Mouse (Mus musculus) midbrain, postnatal 0 days (tissue): ENCODE data around the gene Uvssa. TPM values are rescaled to one million over a fixed set of nuclear protein-coding genes. Genes with fewer than 3 reads are reported as not detected.

Experiments used
- ATAC-seq: fragments of 200-750 bp; cut with Nextera tagmentation; 2 replicates; pipeline ENCODE4 v1.8.0; 2017; ENCODE audit warnings: moderate number of reproducible peaks, mild to moderate bottlenecking, moderate TSS enrichment, moderate library complexity; ENCODE audit not compliant: low FRiP score
- DNase-seq: peaks from one replicate; pipeline ENCODE4 v3.0.0-alpha.2; 2015; ENCODE audit warnings: low spot score
- H3K27ac ChIP-seq: fragments of 300-500 bp; sonication (generic); 2 replicates; pipeline ENCODE4 v1.5.1; 2014; ENCODE audit warnings: low read depth, mild to moderate bottlenecking, low read length, mixed read lengths
- H3K27me3 ChIP-seq: fragments of 300-500 bp; sonication (generic); 2 replicates; pipeline ENCODE4 v1.6.1; 2014; ENCODE audit warnings: low read length, control low read depth, mixed read lengths; ENCODE audit not compliant: insufficient read depth
- H3K36me3 ChIP-seq: fragments of 300-500 bp; sonication (generic); 2 replicates; pipeline ENCODE4 v1.6.1; 2014; ENCODE audit warnings: low read length, control low read depth, mixed read lengths; ENCODE audit not compliant: insufficient read depth
- H3K4me1 ChIP-seq: fragments of 300-500 bp; sonication (generic); 2 replicates; pipeline ENCODE4 v1.6.1; 2014; ENCODE audit warnings: mild to moderate bottlenecking, control low read depth, antibody characterized with exemption, low read length, mixed read lengths; ENCODE audit not compliant: insufficient read depth
- H3K4me2 ChIP-seq: fragments of 300-500 bp; sonication (generic); 2 replicates; pipeline ENCODE4 v1.6.1; 2014; ENCODE audit warnings: low read depth, mild to moderate bottlenecking, low read length, mixed read lengths; ENCODE audit not compliant: poor library complexity, severe bottlenecking
- H3K4me3 ChIP-seq: fragments of 300-500 bp; sonication (generic); 2 replicates; pipeline ENCODE4 v1.5.1; 2014; ENCODE audit warnings: low read depth, mild to moderate bottlenecking, low read length, moderate library complexity
- H3K9ac ChIP-seq: fragments of 300-500 bp; sonication (generic); replicated peaks from 2 replicates; pipeline ENCODE4 v1.6.1; 2014; ENCODE audit warnings: mild to moderate bottlenecking, low read length, moderate library complexity, mixed read lengths; ENCODE audit not compliant: poor library complexity, severe bottlenecking
- H3K9me3 ChIP-seq: fragments of 300-500 bp; sonication (generic); 2 replicates; pipeline ENCODE4 v1.6.1; 2016; ENCODE audit warnings: low read length, control low read depth
- CTCF ChIP-seq: IDR thresholded peaks from 2 replicates; pipeline ENCODE4 v1.5.1; 2016; ENCODE audit warnings: antibody characterized with exemption, mild to moderate bottlenecking
- WGBS: fragments of 180-500 bp; shearing (Covaris S2); extraction: QIAGEN DNeasy Blood & Tissue Kit; methylation state at CpG from one replicate; pipeline ENCODE4 v1.1.7; 2014; 5-methylcytosine and 5-hydroxymethylcytosine counted together
- polyA plus RNA-seq: library from polyadenylated mRNA; unstranded; fragments of >200 nt; fragmentation: Nextera tagmentation; extraction: Ambion mirVana; gene quantifications from 2 replicates; pipeline ENCODE4 v1.2.1, GENCODE M21; 2015
- total RNA-seq: library from RNA; depleted of rRNA; stranded (reverse); fragments of >200 nt; gene quantifications from 2 replicates; pipeline ENCODE4 v1.2.3, GENCODE M21; 2014

The Uvssa gene
- total and polyA plus RNA-seq, 2 experiments from 2014 or later, result 9.5 TPM

DNA sequence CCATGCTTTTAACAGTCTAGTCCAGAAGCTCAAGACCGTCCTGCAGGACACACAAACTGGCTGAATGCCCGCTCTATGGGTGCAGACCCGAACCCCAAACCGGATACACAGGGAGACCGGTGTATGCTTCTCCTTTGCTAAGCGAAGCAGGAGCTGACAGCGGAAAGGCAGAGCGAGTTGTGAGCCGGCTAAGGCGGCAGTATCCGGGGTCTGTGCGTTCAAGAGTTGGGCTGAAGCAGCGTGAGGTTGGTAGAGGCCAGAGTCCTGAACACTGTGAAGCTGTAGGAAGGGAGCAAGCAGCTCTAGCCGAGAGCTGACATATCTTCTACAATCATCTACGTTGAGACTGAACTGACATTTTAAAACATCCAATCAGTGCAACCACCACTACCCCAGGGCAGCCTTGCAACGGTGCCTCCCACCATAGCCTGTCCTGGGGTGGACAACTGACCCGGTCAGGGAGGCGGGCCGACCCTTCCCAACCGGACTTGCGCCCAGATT is 498 bp upstream of the Uvssa start:
- H3K9me3 ChIP-seq, result no peaks in the 10 kb centered on the region
- H3K9ac ChIP-seq, result peak overlapping the region; percentile 67
- peak overlapping the region; percentile 90 for H3K4me2 ChIP-seq
- peaks cover 15% of the 10 kb centered on the region for H3K36me3 ChIP-seq
- no peak for TF ChIP-seq CTCF
- no peaks in the 10 kb centered on the region; the same call in 1 of the 2 replicates for H3K4me1 ChIP-seq
- WGBS, result under 1% methylated on average over 21 of the region's 21 CpGs
- no peaks in the 10 kb centered on the region for H3K27me3 ChIP-seq
- H3K4me3 ChIP-seq, result peak overlapping the region; percentile 67
- DNase-seq (peak; percentile 13), ATAC-seq (no peak; the same call in 1 of the 2 replicates)
- H3K27ac ChIP-seq, result peak overlapping the region; percentile 96

DNA sequence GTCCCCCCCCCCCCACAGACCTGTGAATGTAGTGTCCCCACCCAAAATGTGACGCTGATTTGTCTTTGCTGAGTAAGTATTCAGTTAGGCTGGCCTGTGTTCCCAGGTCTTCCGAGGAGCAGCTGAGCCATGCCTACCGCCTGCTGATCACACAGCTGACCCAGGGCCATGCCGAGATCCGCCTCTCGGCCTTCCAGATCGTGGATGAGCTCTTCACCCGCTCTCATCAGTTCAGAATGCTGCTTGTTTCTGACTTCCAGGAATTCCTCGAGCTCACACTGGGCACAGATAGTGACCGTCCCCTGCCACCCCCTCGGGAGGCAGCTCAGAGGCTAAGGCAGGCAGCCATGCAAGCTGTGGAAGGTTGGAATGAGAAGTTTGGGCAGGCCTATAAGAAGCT is 9.2 kb downstream of the Uvssa start:
- H3K4me3 ChIP-seq, result no peak overlapping the region
- H3K27me3 ChIP-seq, result no peaks in the 10 kb centered on the region
- H3K9me3 ChIP-seq, result no peaks in the 10 kb centered on the region
- H3K4me2 ChIP-seq, result no peak overlapping the region
- 81% methylated on average over 11 of the region's 11 CpGs for WGBS
- H3K4me1 ChIP-seq, result no peaks in the 10 kb centered on the region
- no peak overlapping the region for H3K27ac ChIP-seq
- no peak overlapping the region for H3K9ac ChIP-seq
- TF ChIP-seq CTCF, result no peak
- DNase-seq, result no peak
- H3K36me3 ChIP-seq, result peaks cover 31% of the 10 kb centered on the region
- ATAC-seq, result no peak

DNA sequence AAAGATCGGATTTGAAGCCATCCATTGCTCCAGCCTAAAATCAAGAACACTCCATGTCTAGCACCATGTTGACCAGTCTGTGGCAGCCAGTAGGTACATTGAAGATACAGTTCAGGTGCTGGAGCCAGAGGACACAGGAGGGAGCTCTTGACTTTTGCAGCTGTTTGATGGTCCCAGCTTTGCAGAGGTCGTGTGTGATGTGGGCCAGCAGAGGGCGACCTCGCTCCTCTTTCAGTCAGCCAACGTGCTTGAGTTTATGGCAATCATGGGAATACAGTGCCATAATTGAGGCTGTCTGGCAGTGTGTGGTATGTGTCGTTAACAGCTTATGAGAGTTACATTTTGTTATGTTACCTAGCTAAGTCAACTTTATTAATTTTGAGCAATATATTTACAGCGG is 15.5 kb downstream of the Uvssa start:
- DNase-seq, result peak; percentile 86
- TF ChIP-seq CTCF, result peak; percentile 100
- H3K4me1 ChIP-seq, result no peaks in the 10 kb centered on the region
- H3K4me2 ChIP-seq, result no peak overlapping the region
- no peaks in the 10 kb centered on the region for H3K9me3 ChIP-seq
- no peak overlapping the region for H3K27ac ChIP-seq
- no peaks in the 10 kb centered on the region for H3K27me3 ChIP-seq
- peak; percentile 77 for ATAC-seq
- H3K4me3 ChIP-seq, result no peak overlapping the region
- H3K9ac ChIP-seq, result no peak overlapping the region
- H3K36me3 ChIP-seq, result peaks cover 28% of the 10 kb centered on the region
- 19% methylated on average over 7 of the region's 7 CpGs for WGBS

DNA sequence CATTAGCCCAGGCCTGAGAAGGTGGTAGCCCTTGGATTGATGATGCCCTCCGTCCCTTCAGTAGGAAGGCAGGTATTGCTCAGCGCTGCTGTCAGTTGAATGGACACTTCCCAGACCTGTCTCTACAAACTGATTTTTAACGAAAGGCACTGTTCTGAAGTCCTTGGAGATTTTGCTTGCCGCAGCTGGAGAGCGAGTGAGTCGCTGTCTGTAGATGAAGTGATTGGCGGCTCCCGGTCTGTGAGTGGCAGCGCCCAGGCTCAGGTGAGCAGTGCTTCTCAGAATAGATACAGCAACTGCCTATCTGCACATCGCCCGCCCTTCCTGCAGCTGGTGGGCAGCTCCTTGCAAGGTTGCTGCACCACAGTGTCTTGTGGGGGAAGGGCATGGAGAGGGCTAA is 17.3 kb downstream of the Uvssa start:
- 83% methylated on average over 11 of the region's 11 CpGs for WGBS
- no peak for TF ChIP-seq CTCF

DNA sequence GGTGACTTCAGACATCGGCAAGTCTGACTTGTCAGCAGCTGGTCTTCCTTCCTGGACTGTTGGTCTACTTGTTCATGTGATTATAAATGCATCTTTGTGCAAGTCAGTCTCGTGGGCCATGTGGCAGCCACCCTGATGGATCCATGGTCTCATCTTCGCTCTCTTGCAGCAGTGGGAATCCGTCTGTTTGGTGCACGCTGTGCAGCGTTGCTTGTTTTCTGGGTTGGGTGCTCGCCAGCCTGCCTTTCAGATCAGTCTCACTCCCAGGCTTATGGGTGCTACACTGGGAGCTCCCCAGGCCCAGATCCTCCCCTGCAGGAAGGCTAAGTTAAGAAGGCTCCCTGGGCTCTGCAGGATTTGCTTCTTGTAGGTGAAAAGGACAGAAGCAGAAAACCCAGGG is 18.5 kb downstream of the Uvssa start:
- WGBS, result 81% methylated on average over 7 of the region's 7 CpGs
- H3K27ac ChIP-seq, result no peak overlapping the region
- DNase-seq, result no peak
- no peak overlapping the region for H3K9ac ChIP-seq
- ATAC-seq, result no peak
- no peak for TF ChIP-seq CTCF
- H3K9me3 ChIP-seq, result no peaks in the 10 kb centered on the region
- H3K4me3 ChIP-seq, result no peak overlapping the region
- H3K4me2 ChIP-seq, result no peak overlapping the region
- H3K27me3 ChIP-seq, result no peaks in the 10 kb centered on the region
- H3K4me1 ChIP-seq, result no peaks in the 10 kb centered on the region
- peaks cover 15% of the 10 kb centered on the region for H3K36me3 ChIP-seq

More for the DNA sequence above, 17.3 kb downstream of the Uvssa start:
- no peak overlapping the region for H3K4me2 ChIP-seq
- ATAC-seq (no peak), DNase-seq (no peak)
- no peaks in the 10 kb centered on the region for H3K4me1 ChIP-seq
- no peak overlapping the region for H3K4me3 ChIP-seq
- peaks cover 18% of the 10 kb centered on the region for H3K36me3 ChIP-seq
- H3K9me3 ChIP-seq, result no peaks in the 10 kb centered on the region
- no peak overlapping the region for H3K9ac ChIP-seq
- H3K27ac ChIP-seq, result no peak overlapping the region
- H3K27me3 ChIP-seq, result no peaks in the 10 kb centered on the region

DNA sequence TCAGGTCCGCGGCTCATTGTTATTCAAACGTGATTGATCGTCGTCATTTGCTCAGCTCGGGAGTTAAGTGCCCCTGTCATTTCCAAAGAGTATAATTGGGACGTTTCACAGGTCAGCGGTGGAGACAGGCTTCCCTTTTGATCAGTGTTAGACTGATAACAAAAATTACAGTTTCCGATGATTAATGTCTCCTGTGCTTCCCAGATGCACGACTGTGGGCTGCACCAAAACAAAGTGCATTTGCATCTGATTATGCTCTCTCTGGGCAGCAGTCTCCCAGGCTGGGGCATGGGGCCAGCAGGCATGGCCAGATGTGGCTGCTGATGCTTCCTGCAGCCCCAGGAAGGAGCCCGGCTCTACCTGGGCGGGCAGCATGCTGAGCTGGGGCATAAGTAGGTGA is 22.5 kb downstream of the Uvssa start:
- DNase-seq, result no peak
- no peaks in the 10 kb centered on the region for H3K4me1 ChIP-seq
- H3K27ac ChIP-seq, result no peak overlapping the region
- ATAC-seq, result no peak
- no peaks in the 10 kb centered on the region for H3K27me3 ChIP-seq
- no peak for TF ChIP-seq CTCF
- WGBS, result 42% methylated on average over 12 of the region's 12 CpGs
- no peak overlapping the region for H3K4me3 ChIP-seq
- no peak overlapping the region for H3K9ac ChIP-seq
- H3K9me3 ChIP-seq, result no peaks in the 10 kb centered on the region
- H3K4me2 ChIP-seq, result no peak overlapping the region
- H3K36me3 ChIP-seq, result peaks cover 9% of the 10 kb centered on the region
